Mouse (Mus musculus) heart, adult 2 months (tissue): ENCODE measurements around the gene Zfp664.

ENCODE experiments used
- EP300 ChIP-seq: fragments of 200-500 bp; IDR thresholded peaks from 2 replicates; pipeline ENCODE4 v1.6.1; 2011; ENCODE audit warnings: low read depth, low read length, control low read depth; ENCODE audit not compliant: insufficient read depth
- POLR2A ChIP-seq: fragments of 200-500 bp; IDR thresholded peaks from 2 replicates; pipeline ENCODE4 v1.6.1; 2011; ENCODE audit warnings: mild to moderate bottlenecking, low read depth, low read length, control low read depth; ENCODE audit not compliant: insufficient read depth

DNA sequence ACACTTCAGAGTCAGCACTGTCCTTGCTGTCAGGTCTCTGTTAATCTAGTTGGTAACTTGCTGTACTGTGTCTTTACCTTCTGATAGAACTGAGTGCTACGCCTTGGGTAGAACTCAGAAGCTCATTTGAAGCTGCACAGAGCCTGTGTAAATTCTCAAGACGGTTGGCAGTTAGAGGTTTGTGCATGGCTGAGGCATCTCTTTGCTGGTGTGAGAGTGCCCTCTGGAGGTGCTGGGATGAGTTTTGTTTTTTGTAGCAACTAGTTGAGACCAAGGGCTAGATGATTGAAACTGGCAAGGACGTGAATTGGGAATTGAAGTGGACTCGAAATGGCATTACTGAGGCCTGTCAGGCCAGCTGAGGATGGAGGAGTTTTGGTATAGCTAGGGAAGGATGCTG lies 6.5 kb downstream of the Zfp664 start:
- TF ChIP-seq POLR2A: no peak
- TF ChIP-seq EP300: no peak
